In the genomic region with DNA sequence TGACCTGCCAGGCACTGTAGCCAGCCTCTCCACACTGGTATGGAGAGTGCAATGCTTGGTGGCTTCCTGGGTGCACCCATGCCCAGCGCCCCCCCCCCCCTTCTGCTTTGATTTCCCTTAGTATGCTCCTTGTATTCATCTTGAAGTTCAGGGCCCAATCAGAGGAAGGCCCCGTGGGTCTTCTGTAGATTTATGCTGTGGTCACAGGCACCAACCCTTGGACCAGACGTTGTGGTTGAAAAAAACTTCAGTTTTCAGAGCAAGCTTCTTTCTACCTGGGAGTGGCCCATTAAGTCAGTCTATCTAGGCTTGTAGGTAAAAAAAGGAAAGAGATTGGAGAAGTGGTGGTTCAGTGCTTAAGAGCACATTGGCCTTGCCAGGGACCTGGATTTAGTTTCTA, we compare ENCODE assay signal across 1 mouse cellular context.
TF ChIP-seq lines count a peak whose summit lies in the region.

No protein-coding gene starts in this region.

TF ChIP-seq in MEL, 35 proteins besides CTCF, POLR2A, EP300 and RAD21:
- TF ChIP-seq UBTF (IDR thresholded peaks at IDR 0.05; ENCODE audit: borderline replicate concordance, insufficient read depth, low read depth, low read length) = no peak
- peak; percentile 16; the same call in 1 of the 2 replicates for TF ChIP-seq SIN3A (IDR thresholded peaks at IDR 0.05; ENCODE audit: low read length)
- no peak for TF ChIP-seq NRF1 (IDR thresholded peaks at IDR 0.05; ENCODE audit: insufficient read depth, low read depth, low read length, poor library complexity, severe bottlenecking)
- TF ChIP-seq TBP (IDR thresholded peaks at IDR 0.05; ENCODE audit: low read depth, low read length) = no peak
- TF ChIP-seq CHD2 (IDR thresholded peaks at IDR 0.05; ENCODE audit: low read length) = no peak
- TF ChIP-seq POLR2AphosphoS2 (IDR thresholded peaks at IDR 0.05; ENCODE audit: low read length) = 0 out of 2 replicates have a peak, but pooled peaks have one; percentile 7
- no peak for TF ChIP-seq ETS1 (IDR thresholded peaks at IDR 0.05; ENCODE audit: low read depth, low read length)
